Mouse (Mus musculus): ENCODE measurements around the gene Prpsap1.
"Not testable (repeated sequence)": the region's sequence is repeated elsewhere in the genome, so short reads cannot be mapped to it uniquely, and the experiment has no call there.

Prpsap1 gene

DNA sequence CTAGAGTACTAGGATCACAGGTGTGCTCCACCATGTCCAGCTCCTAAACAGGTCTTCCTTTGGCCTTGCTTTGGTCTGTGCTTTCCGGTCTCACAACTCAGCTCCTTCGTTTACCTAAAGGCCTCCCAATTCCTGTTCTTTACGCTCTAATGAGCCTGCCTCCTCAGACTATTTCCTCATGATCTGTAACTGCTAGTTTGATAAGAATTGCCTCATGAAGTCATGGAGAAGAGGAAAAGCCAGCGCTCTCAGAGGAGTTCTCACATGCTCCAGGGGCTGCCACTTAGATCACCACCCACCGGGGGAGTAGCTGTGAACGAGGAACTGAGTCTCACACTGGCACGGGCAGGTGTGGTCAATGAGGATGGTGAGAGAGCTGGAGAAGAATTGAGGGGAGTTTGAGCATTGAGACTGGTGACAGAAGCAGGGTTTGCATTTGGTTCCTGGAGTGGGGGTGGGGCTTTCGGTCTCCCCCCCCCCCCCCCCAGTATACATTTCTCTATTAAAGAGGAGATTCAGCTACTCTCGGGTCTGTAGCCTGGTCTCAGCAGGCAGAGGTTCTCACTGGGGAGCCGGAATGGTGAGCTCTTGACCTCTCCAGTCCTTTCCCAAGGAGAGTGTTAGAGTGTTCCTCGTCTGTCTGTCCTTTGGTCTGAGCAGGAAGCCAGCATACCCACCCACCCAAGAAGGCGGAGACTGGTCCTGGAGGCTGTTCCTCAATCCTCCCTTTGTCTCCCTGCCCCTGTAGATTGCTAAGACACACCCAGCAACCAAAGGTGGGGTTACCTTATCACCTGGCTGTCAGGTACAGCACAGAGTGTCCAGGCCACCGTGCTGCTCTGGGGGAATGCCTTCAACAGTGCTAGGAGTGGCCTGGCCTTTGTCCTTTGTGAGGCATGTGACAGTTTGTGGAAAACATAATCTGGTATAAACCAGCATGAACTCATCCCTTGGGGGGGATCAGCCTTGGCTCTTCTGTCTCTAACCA is 64.8 kb downstream of the Prpsap1 start:
- no peak for DNase-seq

DNA sequence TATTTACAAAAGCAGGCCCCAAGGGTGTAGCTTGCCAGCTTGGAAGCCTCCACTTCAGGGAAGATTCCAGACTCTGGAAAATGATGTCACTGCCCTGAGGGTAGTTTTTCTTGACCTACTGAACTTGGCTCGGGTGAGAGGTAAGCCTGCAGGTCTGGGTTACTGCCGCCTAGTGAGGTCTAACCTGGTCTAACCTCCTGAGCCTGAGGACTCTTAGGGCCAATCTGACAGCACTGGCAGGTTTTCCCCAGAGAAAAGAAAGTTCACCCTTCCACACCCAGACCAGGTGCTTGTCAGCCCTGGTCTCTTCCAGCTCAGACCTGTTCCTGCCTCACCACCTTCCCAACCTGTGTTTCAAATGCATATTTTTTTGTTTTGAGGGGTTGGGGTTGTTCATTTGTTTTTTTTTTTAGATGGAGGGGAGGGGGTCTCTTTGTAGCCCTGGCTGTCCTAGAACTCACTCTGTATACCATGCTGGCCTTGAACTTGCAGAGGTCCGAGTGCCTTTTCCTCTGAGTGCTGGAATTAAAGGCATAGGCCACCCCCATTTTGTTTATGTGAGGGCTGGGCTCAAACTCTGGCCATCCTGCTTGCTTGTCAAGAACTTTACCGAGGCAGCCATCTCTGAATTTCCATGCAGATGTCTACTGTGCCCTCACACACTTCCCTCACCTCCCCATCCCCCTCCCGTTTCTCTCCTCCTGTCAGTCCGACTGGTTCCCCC is 67.0 kb downstream of the Prpsap1 start:
- DNase-seq = no peak

DNA sequence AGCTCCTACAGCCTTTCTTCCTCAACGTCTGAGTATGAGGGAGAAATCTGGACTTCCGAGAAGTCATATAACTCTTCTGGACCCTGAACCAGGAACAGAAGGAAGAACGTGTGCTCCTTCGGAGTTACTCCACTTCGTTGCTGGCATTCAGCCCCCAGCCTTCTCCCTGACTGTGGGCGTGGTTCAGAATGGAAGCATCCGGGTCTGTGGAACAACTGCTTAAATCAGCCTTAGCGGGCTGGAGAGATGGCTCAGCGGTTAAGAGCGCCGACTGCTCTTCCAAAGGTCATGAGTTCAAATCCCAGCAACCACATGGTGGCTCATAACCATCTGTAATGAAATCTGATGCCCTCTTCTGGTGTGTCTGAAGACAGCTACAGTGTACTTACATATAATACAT is 67.7 kb downstream of the Prpsap1 start:
- DNase-seq = not testable (repeated sequence)

DNA sequence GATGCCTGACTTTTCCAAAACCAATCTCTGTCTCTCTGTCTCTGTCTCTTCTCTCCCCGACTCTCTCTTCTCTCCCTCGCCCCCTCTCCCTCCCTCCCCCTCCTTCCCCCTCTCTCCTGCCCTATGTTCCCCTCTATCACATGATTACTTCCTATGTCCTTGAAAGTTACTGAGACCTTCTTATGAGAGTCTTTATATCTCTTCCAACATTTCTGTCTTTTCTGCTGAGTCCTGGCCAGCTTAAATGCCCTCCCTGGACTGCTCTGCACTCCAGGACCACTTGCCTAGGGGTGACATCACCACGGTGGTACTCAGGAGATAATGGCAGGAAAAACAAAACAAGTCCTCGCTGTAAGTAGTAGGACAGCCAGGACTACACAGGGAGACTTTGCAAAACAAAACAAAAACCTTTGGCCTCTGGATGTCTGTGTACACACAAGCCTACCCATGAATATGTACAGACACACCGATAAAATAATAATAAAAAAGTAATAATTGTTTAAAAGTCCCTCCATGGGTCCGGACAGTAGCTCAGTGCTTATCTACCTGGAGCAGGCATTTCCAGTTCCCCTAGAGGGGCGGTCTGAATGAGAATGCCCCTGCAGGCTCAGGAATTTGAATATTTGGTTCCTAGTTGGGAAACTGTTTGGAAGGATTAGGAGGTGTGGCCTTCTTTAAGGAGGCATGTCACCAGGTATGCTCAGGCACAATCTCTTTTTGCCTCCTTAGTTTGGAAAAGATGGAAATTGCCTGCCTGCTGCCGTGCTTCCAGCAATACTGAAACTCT is 69.2 kb downstream of the Prpsap1 start:
- no peak for DNase-seq

DNA sequence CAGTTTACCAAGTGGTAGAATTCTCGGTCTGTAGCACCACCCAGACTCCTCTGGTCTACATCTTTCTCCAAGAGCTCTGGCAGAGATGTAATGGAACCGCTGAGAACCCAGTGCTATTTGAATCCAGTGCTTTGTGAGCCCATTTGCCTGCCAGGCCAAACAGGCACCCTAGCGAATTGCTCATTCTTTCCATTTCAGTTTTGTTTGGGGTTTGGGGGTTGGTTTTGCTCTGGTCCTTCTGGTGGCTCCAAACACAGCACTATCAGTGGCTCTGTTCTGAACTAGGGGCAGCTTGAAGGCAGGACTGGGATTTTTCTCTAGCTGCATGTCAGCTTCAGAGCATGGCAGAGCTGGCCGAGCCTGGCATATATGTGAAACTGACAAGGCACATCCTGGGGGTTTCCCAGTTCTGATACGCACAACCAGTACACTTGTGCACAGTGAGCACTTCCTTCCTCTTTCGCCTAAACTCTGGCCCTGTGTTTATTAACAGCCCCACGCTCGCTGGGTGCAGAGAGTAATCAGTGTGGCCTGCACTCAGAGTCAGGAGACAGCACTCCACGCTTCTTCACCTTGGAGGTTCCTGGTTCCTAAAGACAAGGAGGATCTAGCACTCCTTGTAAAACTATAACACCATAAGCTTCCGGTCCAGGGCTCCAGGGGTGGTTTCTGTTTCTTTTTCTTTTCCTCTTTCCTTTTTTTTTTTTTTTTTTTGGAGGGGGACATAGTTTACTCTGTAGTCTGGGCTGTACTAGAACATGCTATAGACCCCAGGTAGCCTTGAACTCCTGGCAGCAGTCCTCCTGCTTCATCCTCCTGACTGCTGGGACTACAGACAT is 70.0 kb downstream of the Prpsap1 start:
- DNase-seq = peak; percentile 21 to 53

DNA sequence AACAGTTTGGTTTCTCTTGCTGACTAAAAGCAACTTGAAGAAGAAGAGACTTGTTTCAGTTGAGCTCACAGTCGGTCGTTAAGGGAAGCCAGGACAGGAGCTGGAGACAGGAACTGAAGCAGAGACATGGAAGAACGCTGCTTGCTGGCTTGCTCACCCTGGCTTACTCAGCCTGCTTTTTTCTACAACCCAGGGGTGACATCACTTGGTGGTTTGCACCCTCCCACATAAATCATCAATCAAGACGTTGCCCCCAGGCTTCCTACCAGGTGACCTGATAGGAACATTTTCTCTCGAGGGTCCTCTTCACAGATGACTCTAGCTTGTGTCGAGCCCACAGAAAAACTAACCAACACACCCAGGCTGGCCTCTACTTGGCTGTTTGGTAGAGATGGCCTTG is 70.8 kb downstream of the Prpsap1 start:
- no peak for DNase-seq

DNA sequence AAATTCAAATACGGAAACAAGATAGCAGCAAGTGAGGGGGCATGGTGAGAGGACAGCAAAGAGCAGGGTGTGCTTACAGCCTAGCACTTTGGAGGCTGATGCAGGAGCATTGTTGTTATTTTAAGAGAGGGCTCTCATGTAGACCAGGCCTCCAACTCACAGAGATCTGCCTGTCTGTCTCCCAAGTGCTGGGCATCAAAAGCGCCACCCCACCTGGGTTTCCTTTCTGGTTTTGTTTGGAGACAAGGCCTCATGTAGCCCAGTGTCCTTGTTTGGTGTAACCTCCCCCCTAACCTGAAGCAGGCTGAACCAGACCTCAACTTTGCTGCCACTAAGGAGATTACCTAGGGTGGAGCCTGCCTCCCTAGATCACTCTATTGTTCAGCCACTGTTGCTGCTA is 71.4 kb downstream of the Prpsap1 start:
- DNase-seq = no peak

DNA sequence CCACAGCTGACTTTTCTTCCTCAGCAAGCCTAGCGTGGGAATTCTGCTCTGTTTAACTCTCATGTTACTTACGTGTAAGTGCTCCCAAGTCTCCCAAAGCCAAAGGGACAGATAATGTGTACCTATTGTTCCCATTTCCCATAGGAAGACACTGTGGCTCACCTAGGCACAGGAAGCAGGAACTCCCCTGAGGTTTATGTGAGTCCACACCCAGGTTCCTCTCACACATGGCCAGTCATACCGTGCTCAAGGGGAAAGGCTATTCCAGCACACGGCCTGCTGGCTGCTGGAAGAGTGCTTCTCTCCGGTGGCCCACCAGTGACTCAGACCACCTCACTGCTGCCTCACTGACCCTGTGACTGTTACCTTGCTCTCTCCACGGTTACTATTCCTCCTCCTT is 72.9 kb downstream of the Prpsap1 start:
- DNase-seq = no peak

All from thymus, adult 18-20 months (tissue).